Mouse (Mus musculus): ENCODE results near the gene Pnpo. TPM values are rescaled to one million over a fixed set of nuclear protein-coding genes. Genes with fewer than 3 reads are reported as not detected.

Gene Pnpo
- polyA plus RNA-seq, 1 experiment from 2014 or later = 23.1 TPM

GRCm38 (mm10) chr11:96933562-96934276, 10.1 kb downstream of the Pnpo start:
- no peaks in the 10 kb centered on the region for H3K36me3 ChIP-seq (ENCODE audit: control insufficient read depth, insufficient read depth, low read length)
- no peak overlapping the region for H3K4me3 ChIP-seq (ENCODE audit: low read depth, low read length)
- H3K27me3 ChIP-seq (ENCODE audit: control insufficient read depth, insufficient read depth, low read length) = no peaks in the 10 kb centered on the region
- H3K9me3 ChIP-seq (ENCODE audit: control insufficient read depth, low read length) = no peaks in the 10 kb centered on the region
- ATAC-seq (ENCODE audit: low FRiP score) (no peak), DNase-seq (ENCODE audit: low spot score, missing footprints) (no peak)
- no peaks in the 10 kb centered on the region for H3K4me1 ChIP-seq (ENCODE audit: control insufficient read depth, insufficient read depth, low read length)
- no peak overlapping the region for H3K4me2 ChIP-seq
- WGBS = 94% methylated on average over 13 of the region's 13 CpGs
- no peak overlapping the region for H3K9ac ChIP-seq (ENCODE audit: low read length)
- no peak overlapping the region for H3K27ac ChIP-seq (ENCODE audit: low read depth, low read length)

GRCm38 (mm10) chr11:96931327-96932062, 12.3 kb downstream of the Pnpo start:
- Histone ChIP-seq H3K27me3 (ENCODE audit: control insufficient read depth, insufficient read depth, low read length) (no peaks in the 10 kb centered on the region), H3K27ac (ENCODE audit: low read depth, low read length) (no peak overlapping the region), H3K4me2 (no peak overlapping the region), H3K36me3 (ENCODE audit: control insufficient read depth, insufficient read depth, low read length) (no peaks in the 10 kb centered on the region), H3K9ac (ENCODE audit: low read length) (no peak overlapping the region), H3K4me3 (ENCODE audit: low read depth, low read length) (no peak overlapping the region), H3K9me3 (ENCODE audit: control insufficient read depth, low read length) (no peaks in the 10 kb centered on the region), H3K4me1 (ENCODE audit: control insufficient read depth, insufficient read depth, low read length) (no peaks in the 10 kb centered on the region)
- DNase-seq (ENCODE audit: low spot score, missing footprints) (no peak), ATAC-seq (ENCODE audit: low FRiP score) (no peak)
- WGBS = 71% methylated on average over 8 of the region's 8 CpGs

GRCm38 (mm10) chr11:96929766-96930331, 13.9 kb downstream of the Pnpo start:
- 77% methylated on average over 9 of the region's 9 CpGs for WGBS
- Histone ChIP-seq H3K36me3 (ENCODE audit: control insufficient read depth, insufficient read depth, low read length) (no peaks in the 10 kb centered on the region), H3K4me1 (ENCODE audit: control insufficient read depth, insufficient read depth, low read length) (no peaks in the 10 kb centered on the region), H3K27ac (ENCODE audit: low read depth, low read length) (no peak overlapping the region), H3K9ac (ENCODE audit: low read length) (no peak overlapping the region), H3K4me3 (ENCODE audit: low read depth, low read length) (no peak overlapping the region), H3K9me3 (ENCODE audit: control insufficient read depth, low read length) (no peaks in the 10 kb centered on the region), H3K27me3 (ENCODE audit: control insufficient read depth, insufficient read depth, low read length) (no peaks in the 10 kb centered on the region), H3K4me2 (no peak overlapping the region)
- DNase-seq (ENCODE audit: low spot score, missing footprints) (no peak), ATAC-seq (ENCODE audit: low FRiP score) (no peak)

GRCm38 (mm10) chr11:96929096-96929765, 14.6 kb downstream of the Pnpo start:
- WGBS = 16% methylated on average over 13 of the region's 13 CpGs
- no peak overlapping the region for H3K27ac ChIP-seq (ENCODE audit: low read depth, low read length)
- no peak for ATAC-seq (ENCODE audit: low FRiP score)

GRCm38 (mm10) chr11:96928691-96929090, 15.1 kb downstream of the Pnpo start:
- Histone ChIP-seq H3K9ac (ENCODE audit: low read length) (no peak overlapping the region), H3K9me3 (ENCODE audit: control insufficient read depth, low read length) (no peaks in the 10 kb centered on the region), H3K27me3 (ENCODE audit: control insufficient read depth, insufficient read depth, low read length) (no peaks in the 10 kb centered on the region), H3K4me1 (ENCODE audit: control insufficient read depth, insufficient read depth, low read length) (no peaks in the 10 kb centered on the region), H3K4me3 (ENCODE audit: low read depth, low read length) (no peak overlapping the region), H3K4me2 (no peak overlapping the region), H3K27ac (ENCODE audit: low read depth, low read length) (no peak overlapping the region), H3K36me3 (ENCODE audit: control insufficient read depth, insufficient read depth, low read length) (no peaks in the 10 kb centered on the region)
- 5% methylated on average over 5 of the region's 5 CpGs for WGBS
- ATAC-seq (ENCODE audit: low FRiP score) = no peak
- DNase-seq (ENCODE audit: low spot score, missing footprints) = no peak

More at GRCm38 (mm10) chr11:96929096-96929765, 14.6 kb downstream of the Pnpo start:
- no peak for DNase-seq (ENCODE audit: low spot score, missing footprints)
- Histone ChIP-seq H3K9me3 (ENCODE audit: control insufficient read depth, low read length) (no peaks in the 10 kb centered on the region), H3K27me3 (ENCODE audit: control insufficient read depth, insufficient read depth, low read length) (no peaks in the 10 kb centered on the region), H3K4me1 (ENCODE audit: control insufficient read depth, insufficient read depth, low read length) (no peaks in the 10 kb centered on the region), H3K4me3 (ENCODE audit: low read depth, low read length) (no peak overlapping the region), H3K9ac (ENCODE audit: low read length) (no peak overlapping the region), H3K4me2 (no peak overlapping the region), H3K36me3 (ENCODE audit: control insufficient read depth, insufficient read depth, low read length) (no peaks in the 10 kb centered on the region)

GRCm38 (mm10) chr11:96928088-96928487, 15.7 kb downstream of the Pnpo start, which contains the start of gene Prr15l:
Gene Prr15l, plus strand, starts transcription at chr11:96928104.
- no peak for DNase-seq (ENCODE audit: low spot score, missing footprints)
- no peaks in the 10 kb centered on the region for H3K36me3 ChIP-seq (ENCODE audit: control insufficient read depth, insufficient read depth, low read length)
- no peaks in the 10 kb centered on the region for H3K9me3 ChIP-seq (ENCODE audit: control insufficient read depth, low read length)
- H3K27me3 ChIP-seq (ENCODE audit: control insufficient read depth, insufficient read depth, low read length) = no peaks in the 10 kb centered on the region
- 81% methylated on average over 2 of the region's 2 CpGs for WGBS
- no peak within 1 kb of the TSS for H3K27ac ChIP-seq (ENCODE audit: low read depth, low read length)
- H3K4me3 ChIP-seq (ENCODE audit: low read depth, low read length) = no peak within 1 kb of the TSS
- H3K9ac ChIP-seq (ENCODE audit: low read length) = no peak within 1 kb of the TSS
- H3K4me1 ChIP-seq (ENCODE audit: control insufficient read depth, insufficient read depth, low read length) = no peaks in the 10 kb centered on the region
- H3K4me2 ChIP-seq = no peak within 1 kb of the TSS
- no peak for ATAC-seq (ENCODE audit: low FRiP score)

- Histone ChIP-seq H3K36me3 (ENCODE audit: control insufficient read depth, insufficient read depth, low read length) (no peaks in the 10 kb centered on the region), H3K4me2 (no peak overlapping the region), H3K27ac (ENCODE audit: low read depth, low read length) (no peak overlapping the region), H3K4me1 (ENCODE audit: control insufficient read depth, insufficient read depth, low read length) (no peaks in the 10 kb centered on the region), H3K9me3 (ENCODE audit: control insufficient read depth, low read length) (no peaks in the 10 kb centered on the region), H3K9ac (ENCODE audit: low read length) (no peak overlapping the region), H3K27me3 (ENCODE audit: control insufficient read depth, insufficient read depth, low read length) (no peaks in the 10 kb centered on the region), H3K4me3 (ENCODE audit: low read depth, low read length) (no peak overlapping the region)
- 82% methylated on average over 5 of the region's 5 CpGs for WGBS
- ATAC-seq (ENCODE audit: low FRiP score) (no peak), DNase-seq (ENCODE audit: low spot score, missing footprints) (no peak)
These were observed 17.2 kb downstream of the Pnpo start for GRCm38 (mm10) chr11:96926587-96926986.

- ATAC-seq (ENCODE audit: low FRiP score) (no peak), DNase-seq (ENCODE audit: low spot score, missing footprints) (no peak)
- no peaks in the 10 kb centered on the region for H3K9me3 ChIP-seq (ENCODE audit: control insufficient read depth, low read length)
- H3K4me3 ChIP-seq (ENCODE audit: low read depth, low read length) = no peak overlapping the region
- WGBS = 85% methylated on average over 12 of the region's 12 CpGs
- no peaks in the 10 kb centered on the region for H3K4me1 ChIP-seq (ENCODE audit: control insufficient read depth, insufficient read depth, low read length)
- H3K27me3 ChIP-seq (ENCODE audit: control insufficient read depth, insufficient read depth, low read length) = no peaks in the 10 kb centered on the region
- H3K27ac ChIP-seq (ENCODE audit: low read depth, low read length) = no peak overlapping the region
- no peaks in the 10 kb centered on the region for H3K36me3 ChIP-seq (ENCODE audit: control insufficient read depth, insufficient read depth, low read length)
- H3K9ac ChIP-seq (ENCODE audit: low read length) = no peak overlapping the region
- no peak overlapping the region for H3K4me2 ChIP-seq
These were observed 18.2 kb downstream of the Pnpo start for GRCm38 (mm10) chr11:96925469-96926148.
